Mouse (Mus musculus) G1E (cell line): ENCODE results near the gene Wnt6.

Experiments used
- CTCF ChIP-seq: IDR thresholded peaks from 2 replicates; pipeline ENCODE4 v1.5.1; 2012; ENCODE audit warnings: low read depth, low read length, inconsistent platforms, mixed read lengths
- GATA1 ChIP-seq: IDR thresholded peaks from 2 replicates; pipeline ENCODE4 v1.6.1; 2012; ENCODE audit warnings: borderline replicate concordance, low read length, inconsistent platforms, mixed read lengths

DNA sequence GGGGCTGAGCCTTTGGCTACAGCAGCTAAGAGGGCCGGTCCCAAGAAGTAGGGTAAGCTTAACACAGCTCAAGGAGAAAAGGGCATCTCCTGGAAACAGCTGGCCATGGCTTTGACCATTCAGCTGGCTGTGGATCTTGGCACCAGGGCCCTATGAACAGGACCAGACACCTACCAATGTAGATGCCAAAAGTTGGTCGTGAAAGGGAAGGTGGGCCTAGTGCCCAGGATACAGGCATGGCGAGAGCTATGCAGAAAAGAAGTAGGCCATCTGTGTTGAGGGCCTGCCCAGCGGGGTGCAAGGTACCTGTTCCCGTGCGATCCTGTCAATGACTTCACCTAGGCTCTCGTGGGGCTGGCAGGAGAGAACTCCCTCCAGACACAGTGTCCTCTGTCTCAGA is 30.8 kb upstream of the Wnt6 start:
- no peak for TF ChIP-seq CTCF
- TF ChIP-seq GATA1 = no peak
